Mouse (Mus musculus) lung, postnatal 25 days (tissue): Measurements from ENCODE around the gene Zc3h8.

ENCODE experiments used
- DNase-seq: peaks from one replicate; pipeline ENCODE4 v3.0.0; 2022; ENCODE audit warnings: low spot score

Gene Zc3h8

GRCm38 (mm10) chr2:128890661-128891335 is 53.1 kb downstream of the Zc3h8 start:
- DNase-seq = no peak

GRCm38 (mm10) chr2:128887866-128888550 is 55.9 kb downstream of the Zc3h8 start:
- DNase-seq = no peak

- no peak for DNase-seq
Measured at GRCm38 (mm10) chr2:128885225-128885811, 58.6 kb downstream of the Zc3h8 start.

- no peak for DNase-seq
Measured at GRCm38 (mm10) chr2:128881236-128881635, 62.6 kb downstream of the Zc3h8 start.
